Mouse (Mus musculus) neural tube, embryonic 11.5 days (tissue): Measurements from ENCODE around the gene Actrt3. TPM values are rescaled to one million over a fixed set of nuclear protein-coding genes. Genes with fewer than 3 reads are reported as not detected.
"Not testable (repeated sequence)": the region's sequence is repeated elsewhere in the genome, so short reads cannot be mapped to it uniquely, and the experiment has no call there.

ENCODE experiments used
- ATAC-seq: fragments of 200-750 bp; cut with Nextera tagmentation; 2 replicates; pipeline ENCODE4 v1.8.0; 2017; ENCODE audit warnings: moderate number of reproducible peaks, mild to moderate bottlenecking, moderate TSS enrichment, moderate library complexity; ENCODE audit not compliant: insufficient read depth, low FRiP score, low TSS enrichment
- DNase-seq: peaks from one replicate; pipeline ENCODE4 v3.0.0-alpha.2; 2015; ENCODE audit warnings: low spot score
- H3K27ac ChIP-seq: fragments of 300-500 bp; sonication (generic); 2 replicates; pipeline ENCODE4 v1.5.1; 2014; ENCODE audit warnings: low read depth, mild to moderate bottlenecking, low read length
- H3K27me3 ChIP-seq: fragments of 300-500 bp; sonication (generic); 2 replicates; pipeline ENCODE4 v1.6.1; 2014; ENCODE audit warnings: mild to moderate bottlenecking, low read length, mixed read lengths; ENCODE audit not compliant: control insufficient read depth, insufficient read depth
- H3K36me3 ChIP-seq: fragments of 300-500 bp; sonication (generic); 2 replicates; pipeline ENCODE4 v1.6.1; 2014; ENCODE audit warnings: mild to moderate bottlenecking, low read length, moderate library complexity, mixed read lengths; ENCODE audit not compliant: control insufficient read depth, insufficient read depth
- H3K4me1 ChIP-seq: fragments of 300-500 bp; sonication (generic); 2 replicates; pipeline ENCODE4 v1.6.1; 2014; ENCODE audit warnings: low read length, mixed read lengths; ENCODE audit not compliant: control insufficient read depth, insufficient read depth
- H3K4me2 ChIP-seq: fragments of 300-500 bp; sonication (generic); 2 replicates; pipeline ENCODE4 v1.6.1; 2014; ENCODE audit warnings: low read depth, mild to moderate bottlenecking, moderate library complexity
- H3K4me3 ChIP-seq: fragments of 300-500 bp; sonication (generic); 2 replicates; pipeline ENCODE4 v1.5.1; 2014; ENCODE audit warnings: low read depth, low read length
- H3K9ac ChIP-seq: fragments of 300-500 bp; sonication (generic); 2 replicates; pipeline ENCODE4 v1.6.1; 2014; ENCODE audit warnings: mild to moderate bottlenecking, low read length
- H3K9me3 ChIP-seq: fragments of 300-500 bp; sonication (generic); 2 replicates; pipeline ENCODE4 v1.6.1; 2016; ENCODE audit warnings: low read length; ENCODE audit not compliant: control insufficient read depth
- WGBS: fragments of 180-500 bp; shearing (Covaris S2); extraction: QIAGEN DNeasy Blood & Tissue Kit; methylation state at CpG from one replicate; pipeline ENCODE4 v1.1.7; 2014; 5-methylcytosine and 5-hydroxymethylcytosine counted together
- polyA plus RNA-seq: library from polyadenylated mRNA; unstranded; fragments of >200 nt; fragmentation: Nextera tagmentation; extraction: Ambion mirVana; gene quantifications from 2 replicates; pipeline ENCODE4 v1.2.1, GENCODE M21; 2014

Actrt3 gene
- polyA plus RNA-seq, 1 experiment from 2014 or later: 0.37 TPM

DNA sequence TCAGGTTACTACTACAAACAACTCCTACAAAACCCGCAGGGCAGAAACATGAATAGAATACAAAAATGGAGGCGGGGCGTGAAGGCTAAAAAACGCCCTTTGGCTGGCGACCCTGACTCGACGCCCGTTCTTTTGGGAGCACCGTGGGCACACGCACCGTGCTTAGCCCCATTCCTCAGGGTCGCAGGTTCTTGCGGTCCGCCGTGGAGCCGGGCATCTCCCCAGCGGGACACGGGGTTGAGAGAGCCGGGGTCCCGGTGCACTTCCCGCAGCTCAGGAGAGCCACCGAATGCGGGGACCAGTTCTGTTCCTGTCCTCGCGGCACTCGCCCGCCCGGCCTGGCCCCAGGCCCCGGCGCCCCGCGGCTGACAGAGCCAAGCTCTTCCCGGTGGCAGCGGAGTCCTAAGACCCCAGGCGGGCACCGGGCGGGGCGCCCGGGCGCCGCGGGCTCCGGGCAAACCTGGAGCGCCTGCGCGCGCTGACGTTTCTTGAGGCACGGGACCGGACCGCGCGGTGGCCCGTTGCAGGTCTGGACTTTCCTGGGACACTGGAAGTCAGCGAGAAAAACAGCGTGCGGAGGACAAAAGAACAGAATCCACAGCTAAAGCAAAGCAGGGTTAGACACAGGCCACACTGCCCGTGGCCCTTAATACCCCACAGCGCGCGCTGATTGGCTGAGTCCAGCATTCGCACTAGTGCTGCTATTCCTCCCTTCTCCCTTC, 4.5 kb downstream of the Actrt3 start:
- Histone ChIP-seq H3K4me1 (peaks cover 3% of the 10 kb centered on the region; the same call in 1 of the 2 replicates), H3K4me2 (peak overlapping the region; percentile 82), H3K4me3 (peak overlapping the region; percentile 76), H3K9ac (peak overlapping the region; percentile 89), H3K9me3 (no peaks in the 10 kb centered on the region), H3K27ac (peak overlapping the region; percentile 60), H3K36me3 (no peaks in the 10 kb centered on the region), H3K27me3 (no peaks in the 10 kb centered on the region)
- peak; percentile 77 for ATAC-seq
- under 1% methylated on average over 62 of the region's 62 CpGs for WGBS
- peak; percentile 69 for DNase-seq

- ATAC-seq: no peak
- WGBS: 77% methylated on average over 4 of the region's 4 CpGs
- peak; percentile 22 for DNase-seq
Observed at GRCm38 (mm10) chr3:30593719-30594485, 5.8 kb downstream of the Actrt3 start.

DNA sequence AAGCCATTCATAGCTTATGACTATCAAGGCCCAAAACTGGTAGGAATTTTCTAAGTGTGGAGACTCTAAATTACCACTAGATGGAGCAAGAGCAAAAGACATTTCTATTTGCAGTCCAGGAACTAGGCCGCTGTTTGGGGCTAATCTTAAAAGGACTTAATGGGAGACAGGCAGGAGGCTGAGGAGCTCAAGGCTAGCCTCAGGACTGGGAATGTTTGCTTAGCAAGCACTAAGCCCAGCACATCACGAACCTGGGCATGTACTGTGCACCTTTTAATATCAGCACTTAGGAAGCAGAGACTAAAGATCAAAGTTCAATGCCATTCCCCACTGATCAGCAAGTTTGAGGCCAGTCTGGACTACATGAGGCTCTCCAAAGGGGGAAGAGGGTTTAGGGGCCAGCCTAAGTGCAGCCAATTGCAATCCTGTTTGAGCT, 7.3 kb downstream of the Actrt3 start:
- DNase-seq (peak; percentile 38), ATAC-seq (peak; percentile 29; the same call in 1 of the 2 replicates)
- H3K27ac ChIP-seq: no peak overlapping the region
- no peaks in the 10 kb centered on the region for H3K27me3 ChIP-seq
- H3K9me3 ChIP-seq: no peaks in the 10 kb centered on the region
- 1% methylated on average over 2 of the region's 2 CpGs for WGBS
- H3K4me1 ChIP-seq: no peaks in the 10 kb centered on the region
- no peak overlapping the region for H3K4me2 ChIP-seq
- H3K4me3 ChIP-seq: no peak overlapping the region
- H3K36me3 ChIP-seq: no peaks in the 10 kb centered on the region
- no peak overlapping the region for H3K9ac ChIP-seq

More at GRCm38 (mm10) chr3:30593719-30594485, 5.8 kb downstream of the Actrt3 start:
- H3K27ac ChIP-seq: no peak overlapping the region
- H3K9me3 ChIP-seq: no peaks in the 10 kb centered on the region
- H3K27me3 ChIP-seq: no peaks in the 10 kb centered on the region
- H3K36me3 ChIP-seq: no peaks in the 10 kb centered on the region
- no peak overlapping the region for H3K9ac ChIP-seq
- no peak overlapping the region for H3K4me3 ChIP-seq
- H3K4me1 ChIP-seq: no peaks in the 10 kb centered on the region
- no peak overlapping the region for H3K4me2 ChIP-seq

DNA sequence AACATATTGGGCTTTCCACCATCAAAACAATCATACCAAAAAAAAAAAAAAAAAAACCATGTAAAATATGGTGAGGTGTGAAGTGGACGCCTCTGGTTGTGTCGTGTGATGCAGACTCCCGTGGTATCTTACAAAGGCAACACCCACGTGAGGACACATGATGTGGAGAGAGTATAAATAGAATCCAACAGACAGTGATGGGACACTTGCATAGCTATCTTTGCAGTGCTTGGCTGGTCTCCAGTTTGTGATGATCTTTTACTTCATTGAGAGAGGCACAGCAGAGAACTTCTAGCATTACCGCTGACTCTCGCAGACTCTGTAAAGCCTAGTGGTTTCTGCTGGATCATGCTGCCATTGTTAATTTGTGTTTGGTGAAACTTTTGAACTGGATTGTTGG, 10.9 kb downstream of the Actrt3 start:
- DNase-seq: no peak
- ATAC-seq: no peak
- Histone ChIP-seq H3K9ac (no peak overlapping the region), H3K36me3 (no peaks in the 10 kb centered on the region), H3K27ac (no peak overlapping the region), H3K27me3 (no peaks in the 10 kb centered on the region), H3K9me3 (no peaks in the 10 kb centered on the region), H3K4me2 (no peak overlapping the region), H3K4me1 (no peaks in the 10 kb centered on the region), H3K4me3 (no peak overlapping the region)
- 87% methylated on average over 6 of the region's 6 CpGs for WGBS

DNA sequence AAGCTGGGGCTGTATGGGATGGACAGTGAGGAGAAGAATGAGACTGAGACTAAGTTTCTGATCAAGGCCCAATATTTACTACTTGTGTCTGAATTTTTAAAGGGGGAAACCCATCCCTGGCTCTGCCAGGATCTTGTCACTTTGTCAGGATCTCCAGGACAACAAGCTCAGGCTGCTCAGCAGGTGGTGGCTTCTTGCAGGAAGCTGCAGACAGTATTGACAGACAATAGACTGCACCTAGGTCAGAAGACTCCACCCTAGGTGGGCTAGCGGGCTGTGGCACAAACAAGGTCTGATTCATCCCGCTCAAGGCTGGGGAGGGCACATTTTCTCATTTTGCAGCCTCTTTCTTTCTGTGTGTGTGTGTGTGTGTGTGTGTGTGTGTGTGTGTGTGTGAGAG, 26.2 kb downstream of the Actrt3 start:
- H3K9ac ChIP-seq: no peak overlapping the region
- 19% methylated on average over 2 of the region's 2 CpGs for WGBS
- ATAC-seq: no peak
- no peak for DNase-seq
- no peak overlapping the region for H3K4me2 ChIP-seq
- H3K4me1 ChIP-seq: no peaks in the 10 kb centered on the region
- H3K9me3 ChIP-seq: no peaks in the 10 kb centered on the region
- no peaks in the 10 kb centered on the region for H3K36me3 ChIP-seq
- no peak overlapping the region for H3K4me3 ChIP-seq
- H3K27me3 ChIP-seq: no peaks in the 10 kb centered on the region
- H3K27ac ChIP-seq: no peak overlapping the region

- 57% methylated on average over 1 of the region's 2 CpGs for WGBS
- not testable (repeated sequence) for H3K4me2 ChIP-seq, H3K4me3 ChIP-seq, H3K4me1 ChIP-seq, H3K36me3 ChIP-seq, H3K9ac ChIP-seq, H3K27ac ChIP-seq, ATAC-seq, DNase-seq, H3K9me3 ChIP-seq, H3K27me3 ChIP-seq
Observed at GRCm38 (mm10) chr3:30566333-30566732, 33.4 kb downstream of the Actrt3 start.

GRCm38 (mm10) chr3:30560677-30561314, 38.9 kb downstream of the Actrt3 start:
- no peaks in the 10 kb centered on the region for H3K4me1 ChIP-seq
- WGBS: 53% methylated on average over 6 of the region's 6 CpGs
- no peaks in the 10 kb centered on the region for H3K36me3 ChIP-seq
- no peak overlapping the region for H3K9ac ChIP-seq
- H3K4me2 ChIP-seq: no peak overlapping the region
- DNase-seq (no peak), ATAC-seq (no peak)
- H3K27me3 ChIP-seq: no peaks in the 10 kb centered on the region
- no peak overlapping the region for H3K4me3 ChIP-seq
- H3K9me3 ChIP-seq: no peaks in the 10 kb centered on the region
- H3K27ac ChIP-seq: no peak overlapping the region

DNA sequence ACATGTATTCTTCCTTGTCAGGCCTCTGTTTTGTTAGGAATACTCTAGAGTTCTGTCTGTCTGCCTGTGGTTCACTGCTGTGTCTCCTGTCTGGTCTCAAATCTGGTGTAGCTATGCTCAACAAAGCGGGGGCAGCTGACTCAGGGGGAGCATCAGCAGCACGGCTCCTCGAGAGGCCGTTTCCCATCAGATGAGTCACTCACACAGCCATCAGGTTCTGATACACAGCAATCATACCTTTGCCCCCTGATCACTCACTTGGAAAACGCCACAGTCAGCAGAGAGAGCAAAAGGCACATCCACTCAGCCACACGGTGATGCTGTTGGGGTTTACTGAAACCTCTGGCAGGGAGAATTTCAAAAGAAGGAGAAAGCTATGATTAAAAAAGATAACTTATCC, 46.0 kb downstream of the Actrt3 start:
- no peak for ATAC-seq
- Histone ChIP-seq H3K9me3 (no peaks in the 10 kb centered on the region), H3K4me3 (no peak overlapping the region), H3K4me1 (no peaks in the 10 kb centered on the region), H3K27ac (no peak overlapping the region), H3K9ac (no peak overlapping the region), H3K36me3 (no peaks in the 10 kb centered on the region), H3K4me2 (no peak overlapping the region), H3K27me3 (no peaks in the 10 kb centered on the region)
- DNase-seq: no peak
- 79% methylated on average over 6 of the region's 6 CpGs for WGBS
